Mouse (Mus musculus) layer of hippocampus, adult 11-12 months (tissue): ENCODE results near the gene Slc5a5.
A peak's percentile ranks its signal among the peaks of the same experiment; 100 is the strongest.

Experiments
- DNase-seq: peaks from one replicate; pipeline ENCODE4 v3.0.0; 2022; ENCODE audit warnings: low spot score

Gene Slc5a5

DNA sequence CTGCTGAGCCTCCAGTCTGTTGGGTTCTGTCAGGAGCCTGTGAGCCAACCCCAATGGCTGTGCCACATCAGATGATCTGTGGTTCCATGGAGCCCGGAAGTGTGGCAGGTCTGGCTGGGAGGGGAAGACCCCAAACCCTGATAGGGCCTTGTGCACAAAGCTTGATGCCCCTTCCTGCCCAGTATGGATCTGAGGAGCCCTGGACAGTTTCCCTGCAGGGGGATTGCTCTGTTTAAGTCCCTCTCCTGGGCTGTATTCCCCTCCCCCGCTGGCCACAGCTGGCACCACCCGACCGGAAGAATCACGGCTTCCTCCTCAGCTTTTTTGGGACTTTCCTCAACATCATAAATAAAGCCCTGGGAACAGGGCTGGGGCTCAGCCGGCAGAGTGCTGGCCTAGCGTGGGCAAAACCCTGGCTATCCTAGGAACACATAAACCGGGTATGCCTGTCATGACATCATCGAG, 59.5 kb downstream of the Slc5a5 start:
- DNase-seq = peak; percentile 46
